Mouse (Mus musculus) myocyte (in vitro differentiated cells): ENCODE results near the gene Iqsec1.

Source experiments
- E2F4 ChIP-seq: IDR thresholded peaks from one replicate; pipeline ENCODE4 v1.6.1; 2011; ENCODE audit warnings: mild to moderate bottlenecking, control low read depth, moderate library complexity; ENCODE audit not compliant: insufficient read depth
- MAX ChIP-seq: IDR thresholded peaks from one replicate; pipeline ENCODE4 v1.6.1; 2011; ENCODE audit warnings: low read depth, mild to moderate bottlenecking, control low read depth
- MYOG ChIP-seq, 3 experiments: IDR thresholded peaks; one replicate each; pipeline ENCODE4 v1.6.1; 2011; ENCODE audit warnings: control low read depth in 2 of 3, low read depth in 2 of 3, mild to moderate bottlenecking in 2 of 3; ENCODE audit not compliant: insufficient read length in 2 of 3, control insufficient read depth in 1 of 3, insufficient read depth in 1 of 3
- POLR2A ChIP-seq: IDR thresholded peaks from one replicate; pipeline ENCODE4 v1.6.1; 2011; ENCODE audit warnings: low read depth, mild to moderate bottlenecking, control low read depth, moderate library complexity; ENCODE audit not compliant: insufficient read length
- POLR2AphosphoS2 ChIP-seq: IDR thresholded peaks from one replicate; pipeline ENCODE4 v1.6.1; 2011; ENCODE audit warnings: low read depth, control low read depth; ENCODE audit not compliant: insufficient read length
- REST ChIP-seq: IDR thresholded peaks from one replicate; pipeline ENCODE4 v1.6.1; 2011; ENCODE audit warnings: mild to moderate bottlenecking, control low read depth, moderate library complexity; ENCODE audit not compliant: insufficient read depth, insufficient read length
- SRF ChIP-seq: IDR thresholded peaks from one replicate; pipeline ENCODE4 v1.6.1; 2011; ENCODE audit warnings: low read depth; ENCODE audit not compliant: control insufficient read depth, insufficient read length
- USF1 ChIP-seq: IDR thresholded peaks from one replicate; pipeline ENCODE4 v1.6.1; 2011; ENCODE audit warnings: low read depth, mild to moderate bottlenecking, control low read depth, moderate library complexity

DNA sequence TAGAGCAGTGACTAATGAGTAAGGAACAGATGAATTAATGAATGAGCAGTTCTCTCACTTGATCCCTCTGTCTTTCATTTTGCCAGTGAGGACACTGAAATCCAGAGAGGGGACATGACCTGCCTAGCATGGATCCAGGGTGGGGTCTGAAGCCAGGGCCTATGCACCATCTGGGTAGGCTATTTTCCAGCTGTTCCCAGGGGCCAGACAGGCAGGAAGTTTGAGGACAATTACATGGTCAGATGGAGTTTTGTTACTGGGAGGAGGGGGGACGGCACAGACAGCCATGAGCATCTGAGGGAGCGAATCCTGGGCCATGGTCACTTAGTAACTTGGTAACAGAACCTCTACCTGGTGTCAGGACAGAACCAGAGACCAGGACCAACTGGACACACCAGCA lies 220.0 kb downstream of the Iqsec1 start:
- TF ChIP-seq POLR2A (no peak), SRF (no peak), USF1 (no peak), POLR2AphosphoS2 (no peak), MAX (no peak), E2F4 (no peak), MYOG (IDR thresholded peaks at IDR 0.05; ENCODE audit: control insufficient read depth in 1 of 3, insufficient read depth in 1 of 3, insufficient read length in 2 of 3, low read depth in 2 of 3) (no peak), REST (no peak)
